Mouse (Mus musculus) left cerebral cortex, postnatal 36 days (tissue): Measurements from ENCODE around the gene Krtap8-1. TPM values are rescaled to one million over a fixed set of nuclear protein-coding genes. Genes with fewer than 3 reads are reported as not detected.

Source experiments
- total RNA-seq, 2 experiments: library from RNA; stranded (reverse); gene quantifications; 2 replicates each; pipeline ENCODE4 v1.2.3; 2021

Gene Krtap8-1
- total RNA-seq, 2 experiments from 2014 or later: not detected

Other genes starting within 250 kb of the Krtap8-1 start
- not detected for gene Krtap21-1, start 84.1 kb downstream of the Krtap8-1 start, total RNA-seq
- gene Krtap6-2, start 67.8 kb downstream of the Krtap8-1 start, total RNA-seq: not detected
- not detected for gene Krtap7-1, start 20.4 kb upstream of the Krtap8-1 start, total RNA-seq
- not detected for gene Krtap11-1, start 83.2 kb upstream of the Krtap8-1 start, total RNA-seq